Mouse (Mus musculus): ENCODE results near the gene Hsf5. TPM values are rescaled to one million over a fixed set of nuclear protein-coding genes. Genes with fewer than 3 reads are reported as not detected.
A peak's percentile ranks its signal among the peaks of the same experiment; 100 is the strongest.

The Hsf5 gene
- polyA plus RNA-seq, 1 experiment from 2014 or later: 0.49 TPM

DNA sequence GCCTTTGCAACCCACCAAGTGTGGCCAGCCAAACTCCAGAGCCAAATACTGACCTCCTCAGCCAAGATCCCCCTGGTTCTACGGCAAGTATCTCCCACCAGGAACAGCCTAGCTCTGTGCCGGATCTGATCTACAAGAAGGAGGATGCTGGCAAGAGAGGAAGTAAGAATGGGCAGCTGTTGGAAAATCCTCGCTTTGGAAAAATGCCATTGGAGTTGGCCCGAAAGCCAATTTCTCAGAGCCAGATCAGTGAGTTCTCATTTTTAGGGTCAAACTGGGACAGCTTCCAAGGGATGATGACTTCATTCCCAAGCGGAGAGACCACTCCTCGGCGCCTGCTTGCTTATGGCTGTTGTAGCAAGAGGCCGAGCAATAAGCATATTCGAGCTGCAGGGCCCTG is 5.4 kb upstream of the Hsf5 start:
- no peaks in the 10 kb centered on the region for H3K4me1 ChIP-seq
- no peak overlapping the region for H3K4me3 ChIP-seq (replicated peaks)
- H3K4me2 ChIP-seq: no peak overlapping the region
- H3K9me3 ChIP-seq (replicated peaks): no peaks in the 10 kb centered on the region
- H3K27ac ChIP-seq (replicated peaks): no peak overlapping the region
- no peak for ATAC-seq (ENCODE audit: low FRiP score)
- no peak overlapping the region for H3K9ac ChIP-seq (replicated peaks)
- peaks cover 92% of the 10 kb centered on the region for H3K36me3 ChIP-seq
- no peaks in the 10 kb centered on the region for H3K27me3 ChIP-seq (replicated peaks)
- WGBS: 92% methylated on average over 9 of the region's 9 CpGs

DNA sequence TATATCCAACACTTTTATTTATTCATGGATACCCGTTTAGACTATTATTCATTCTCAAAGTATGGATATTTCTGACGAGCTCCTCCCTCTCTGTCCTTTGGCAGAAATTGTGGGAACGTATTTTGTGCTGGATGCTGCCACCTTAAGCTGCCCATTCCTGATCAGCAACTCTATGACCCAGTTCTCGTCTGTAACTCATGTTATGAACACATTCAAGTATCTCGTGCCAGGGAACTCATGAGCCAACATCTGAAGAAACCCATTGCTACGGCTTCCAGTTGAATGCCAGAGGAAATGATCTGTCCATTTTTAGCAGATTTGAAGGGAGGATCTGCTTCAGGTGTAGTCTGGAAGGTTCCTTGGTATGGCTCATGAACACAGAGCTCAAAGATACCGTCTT is 3.0 kb upstream of the Hsf5 start:
- Histone ChIP-seq H3K9me3 (replicated peaks) (no peaks in the 10 kb centered on the region), H3K36me3 (peaks cover 92% of the 10 kb centered on the region), H3K27ac (replicated peaks) (no peak overlapping the region), H3K4me3 (replicated peaks) (no peak overlapping the region), H3K9ac (replicated peaks) (no peak overlapping the region), H3K27me3 (replicated peaks) (no peaks in the 10 kb centered on the region), H3K4me1 (no peaks in the 10 kb centered on the region), H3K4me2 (no peak overlapping the region)
- WGBS: 92% methylated on average over 7 of the region's 7 CpGs
- no peak for ATAC-seq (ENCODE audit: low FRiP score)

DNA sequence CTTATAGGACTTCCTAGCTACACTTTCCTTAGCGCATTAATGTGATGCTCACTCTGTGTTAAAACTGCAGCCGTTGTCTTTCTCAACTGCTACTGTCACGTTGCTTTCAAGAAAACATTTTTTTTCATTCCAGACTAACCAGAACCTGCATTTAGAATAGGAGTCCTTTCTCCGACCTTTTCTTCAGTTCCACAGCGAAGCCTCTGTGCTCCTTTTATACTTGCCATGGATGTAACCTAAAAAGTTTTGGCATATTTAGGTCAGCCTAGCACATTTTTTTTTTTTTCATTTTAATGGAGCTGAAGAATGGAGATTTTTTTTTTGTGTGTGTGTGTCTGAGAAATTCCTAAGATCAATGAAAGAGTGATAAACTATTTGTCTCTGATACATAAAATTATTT is 1.4 kb upstream of the Hsf5 start:
- Histone ChIP-seq H3K9ac (replicated peaks) (no peak overlapping the region), H3K27ac (replicated peaks) (no peak overlapping the region), H3K4me1 (no peaks in the 10 kb centered on the region), H3K36me3 (peaks cover 81% of the 10 kb centered on the region), H3K9me3 (replicated peaks) (no peaks in the 10 kb centered on the region), H3K27me3 (replicated peaks) (no peaks in the 10 kb centered on the region), H3K4me2 (no peak overlapping the region), H3K4me3 (replicated peaks) (no peak overlapping the region)
- WGBS: 93% methylated on average over 5 of the region's 5 CpGs
- ATAC-seq (ENCODE audit: low FRiP score): no peak

DNA sequence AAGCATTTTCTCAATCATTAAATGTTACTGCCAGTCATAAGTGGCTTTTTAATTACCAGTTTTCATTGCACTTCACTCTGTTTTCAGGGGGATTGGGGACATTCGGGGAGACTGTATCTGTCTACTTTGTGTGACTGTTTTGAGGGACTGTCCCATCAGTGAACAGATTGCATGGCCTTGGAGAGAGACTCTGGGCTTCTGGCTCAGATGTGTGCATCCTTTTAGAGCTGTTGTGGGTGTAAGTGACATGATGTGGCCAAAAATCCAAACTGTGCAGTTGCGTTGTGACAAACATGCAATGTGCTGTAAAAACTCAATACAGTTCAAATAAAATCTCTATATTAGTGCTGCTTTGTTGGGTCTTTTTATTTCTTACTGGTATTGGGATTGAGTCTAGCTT is 1.0 kb upstream of the Hsf5 start:
- no peak for ATAC-seq (ENCODE audit: low FRiP score)
- H3K4me3 ChIP-seq (replicated peaks): no peak overlapping the region
- H3K9me3 ChIP-seq (replicated peaks): no peaks in the 10 kb centered on the region
- no peaks in the 10 kb centered on the region for H3K27me3 ChIP-seq (replicated peaks)
- WGBS: 96% methylated on average over 2 of the region's 2 CpGs
- no peak overlapping the region for H3K4me2 ChIP-seq
- peaks cover 79% of the 10 kb centered on the region for H3K36me3 ChIP-seq
- H3K9ac ChIP-seq (replicated peaks): no peak overlapping the region
- H3K4me1 ChIP-seq: no peaks in the 10 kb centered on the region
- no peak overlapping the region for H3K27ac ChIP-seq (replicated peaks)

DNA sequence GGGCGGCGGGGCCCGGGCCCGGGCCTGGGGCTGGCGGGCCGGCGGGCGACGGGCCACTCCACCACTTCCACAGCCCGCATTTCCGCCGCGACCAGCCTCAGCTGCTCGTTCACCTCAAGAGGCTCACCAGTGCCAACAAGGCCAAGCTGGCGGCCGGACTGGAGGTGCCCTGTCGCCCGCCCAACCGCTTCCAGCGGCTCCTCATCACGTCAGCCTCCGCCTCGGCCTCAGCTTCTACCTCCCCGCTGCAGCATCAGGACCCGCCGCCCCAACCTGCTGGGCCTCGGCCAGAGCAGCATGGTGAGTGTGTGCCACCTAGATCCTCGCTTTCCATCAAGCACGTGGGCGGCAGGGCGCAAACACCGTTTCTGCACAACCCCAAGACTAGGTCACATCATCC is 642 bp downstream of the Hsf5 start:
- Histone ChIP-seq H3K27ac (replicated peaks) (no peak overlapping the region), H3K4me1 (no peaks in the 10 kb centered on the region), H3K4me2 (no peak overlapping the region), H3K9me3 (replicated peaks) (no peaks in the 10 kb centered on the region), H3K4me3 (replicated peaks) (no peak overlapping the region), H3K36me3 (peaks cover 64% of the 10 kb centered on the region), H3K9ac (replicated peaks) (no peak overlapping the region), H3K27me3 (replicated peaks) (no peaks in the 10 kb centered on the region)
- ATAC-seq (ENCODE audit: low FRiP score): no peak
- 94% methylated on average over 32 of the region's 32 CpGs for WGBS

DNA sequence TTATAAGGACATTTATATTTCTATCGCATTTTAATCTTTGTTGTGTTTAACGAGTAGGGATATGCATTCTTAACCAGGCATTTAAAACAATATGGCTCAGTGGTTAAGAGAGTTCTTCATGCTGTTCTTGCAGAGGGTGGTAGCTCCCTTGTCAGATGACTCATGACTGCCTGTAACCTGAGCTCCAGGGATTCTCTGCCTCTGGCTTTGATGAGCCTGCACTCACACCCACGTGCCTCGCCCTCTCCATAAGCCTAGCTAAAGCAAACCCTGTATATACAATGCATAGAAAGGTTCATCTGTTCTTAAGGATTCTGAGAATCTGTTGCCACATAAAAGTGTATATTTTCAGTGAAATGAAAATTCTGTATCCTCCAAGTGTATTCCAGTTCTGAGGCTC is 6.2 kb downstream of the Hsf5 start:
- Histone ChIP-seq H3K4me3 (replicated peaks) (no peak overlapping the region), H3K9me3 (replicated peaks) (no peaks in the 10 kb centered on the region), H3K36me3 (peaks cover 40% of the 10 kb centered on the region), H3K9ac (replicated peaks) (no peak overlapping the region), H3K27ac (replicated peaks) (no peak overlapping the region), H3K4me1 (no peaks in the 10 kb centered on the region), H3K4me2 (no peak overlapping the region), H3K27me3 (replicated peaks) (no peaks in the 10 kb centered on the region)
- 80% methylated on average over 4 of the region's 4 CpGs for WGBS
- ATAC-seq (ENCODE audit: low FRiP score): no peak

DNA sequence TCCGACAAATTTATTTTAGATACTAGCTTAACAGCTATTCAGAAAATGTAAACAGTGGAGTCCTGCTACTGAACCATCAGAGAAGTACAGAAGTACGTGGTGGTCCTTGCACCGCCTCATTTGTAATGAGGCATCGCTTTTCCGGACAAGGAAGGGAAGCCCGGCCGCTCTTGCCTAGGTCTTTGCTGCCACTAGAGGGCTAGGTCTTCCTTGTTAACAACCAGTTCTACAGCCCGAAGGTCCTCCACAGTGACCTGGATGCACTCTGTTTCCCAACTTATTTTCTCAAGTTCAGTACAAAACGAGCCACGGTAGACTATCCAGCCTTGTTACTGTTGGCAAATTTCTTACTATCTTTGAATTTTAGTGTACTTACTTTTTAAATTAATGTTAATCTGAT is 12.9 kb downstream of the Hsf5 start:
- Histone ChIP-seq H3K4me1 (no peaks in the 10 kb centered on the region), H3K4me2 (no peak overlapping the region), H3K27ac (replicated peaks) (no peak overlapping the region), H3K4me3 (replicated peaks) (no peak overlapping the region), H3K36me3 (peaks cover 11% of the 10 kb centered on the region), H3K9ac (replicated peaks) (no peak overlapping the region), H3K27me3 (replicated peaks) (no peaks in the 10 kb centered on the region), H3K9me3 (replicated peaks) (no peaks in the 10 kb centered on the region)
- ATAC-seq (ENCODE audit: low FRiP score): no peak
- 29% methylated on average over 10 of the region's 10 CpGs for WGBS

DNA sequence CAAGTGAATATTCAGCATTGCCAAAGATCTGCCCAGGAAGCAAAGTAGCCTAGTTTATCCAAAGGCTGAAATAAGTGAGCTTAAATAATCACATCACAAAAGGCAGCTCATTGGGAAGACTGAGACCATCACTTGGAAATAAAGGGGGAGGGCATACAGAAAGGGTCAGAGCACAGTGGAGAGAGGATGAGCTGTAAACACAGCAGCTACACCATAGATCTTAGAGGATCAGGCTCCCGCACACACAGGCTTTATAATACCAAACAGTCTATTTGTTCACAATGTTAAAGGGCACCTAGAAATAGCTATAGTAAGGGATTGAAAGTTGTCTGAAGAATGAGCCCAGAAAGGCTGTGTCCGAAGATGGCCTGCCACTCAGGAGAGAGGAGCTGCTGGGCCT is 21.8 kb downstream of the Hsf5 start:
- Histone ChIP-seq H3K9me3 (replicated peaks) (no peaks in the 10 kb centered on the region), H3K27me3 (replicated peaks) (no peaks in the 10 kb centered on the region), H3K4me1 (peaks cover 10% of the 10 kb centered on the region), H3K27ac (replicated peaks) (no peak overlapping the region), H3K4me2 (peak overlapping the region; percentile 71), H3K9ac (replicated peaks) (peak overlapping the region; percentile 48), H3K4me3 (replicated peaks) (peak overlapping the region; percentile 40), H3K36me3 (0 out of 2 replicates have a peak, but pooled peaks cover 2% of the 10 kb centered on the region)
- peak; percentile 38; the same call in 1 of the 2 replicates for ATAC-seq (ENCODE audit: low FRiP score)
- 11% methylated on average over 2 of the region's 2 CpGs for WGBS

DNA sequence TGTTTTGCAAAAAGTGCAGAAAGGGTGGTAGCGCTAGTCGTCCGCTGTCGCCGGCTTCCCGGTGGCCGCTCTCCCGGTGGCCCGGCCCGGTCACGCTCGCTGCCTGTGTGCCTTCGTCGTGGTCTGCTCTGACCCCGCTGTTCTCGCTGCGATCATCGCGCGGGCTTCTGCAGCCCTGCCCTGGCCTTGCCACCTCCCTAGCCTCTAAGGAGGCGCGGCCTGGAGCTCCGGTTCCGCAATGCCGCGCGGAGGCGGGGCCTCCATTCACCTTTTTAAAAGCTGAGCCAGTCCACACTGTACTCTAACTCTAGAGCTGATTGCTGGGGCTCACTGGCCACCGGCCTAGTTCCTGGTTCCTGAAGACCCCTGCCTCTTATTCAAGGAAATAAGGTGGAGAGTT is 22.2 kb downstream of the Hsf5 start:
- peak; percentile 59; the same call in 1 of the 2 replicates for ATAC-seq (ENCODE audit: low FRiP score)
- Histone ChIP-seq H3K36me3 (0 out of 2 replicates have a peak, but pooled peaks cover 2% of the 10 kb centered on the region), H3K9me3 (replicated peaks) (no peaks in the 10 kb centered on the region), H3K9ac (replicated peaks) (peak overlapping the region; percentile 48), H3K4me3 (replicated peaks) (peak overlapping the region; percentile 40), H3K27ac (replicated peaks) (no peak overlapping the region), H3K4me1 (peaks cover 10% of the 10 kb centered on the region), H3K4me2 (peak overlapping the region; percentile 71), H3K27me3 (replicated peaks) (no peaks in the 10 kb centered on the region)
- WGBS: 2% methylated on average over 29 of the region's 29 CpGs

DNA sequence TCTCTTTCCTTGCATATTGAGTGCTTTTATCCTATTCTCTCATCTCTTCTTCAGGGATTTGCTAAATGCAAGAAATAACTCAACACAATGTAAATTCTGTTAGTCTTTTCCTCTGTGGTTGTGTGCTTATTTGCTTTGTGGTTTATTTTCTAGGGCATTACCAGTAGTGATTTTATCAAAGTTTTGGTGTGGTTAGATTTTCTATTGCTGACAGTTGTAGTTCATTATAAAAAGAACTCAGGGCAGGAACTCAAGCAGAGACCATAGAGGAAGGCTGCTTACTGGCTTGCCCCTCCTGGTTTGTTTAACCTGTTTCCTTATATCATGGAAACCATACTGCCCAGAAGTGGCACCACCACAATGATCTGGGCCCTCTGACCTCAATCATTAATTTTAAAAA is 25.9 kb downstream of the Hsf5 start:
- Histone ChIP-seq H3K4me3 (replicated peaks) (no peak overlapping the region), H3K4me2 (no peak overlapping the region), H3K27me3 (replicated peaks) (no peaks in the 10 kb centered on the region), H3K27ac (replicated peaks) (no peak overlapping the region), H3K4me1 (peaks cover 10% of the 10 kb centered on the region), H3K9ac (replicated peaks) (no peak overlapping the region), H3K9me3 (replicated peaks) (no peaks in the 10 kb centered on the region), H3K36me3 (no peaks in the 10 kb centered on the region)
- no peak for ATAC-seq (ENCODE audit: low FRiP score)

DNA sequence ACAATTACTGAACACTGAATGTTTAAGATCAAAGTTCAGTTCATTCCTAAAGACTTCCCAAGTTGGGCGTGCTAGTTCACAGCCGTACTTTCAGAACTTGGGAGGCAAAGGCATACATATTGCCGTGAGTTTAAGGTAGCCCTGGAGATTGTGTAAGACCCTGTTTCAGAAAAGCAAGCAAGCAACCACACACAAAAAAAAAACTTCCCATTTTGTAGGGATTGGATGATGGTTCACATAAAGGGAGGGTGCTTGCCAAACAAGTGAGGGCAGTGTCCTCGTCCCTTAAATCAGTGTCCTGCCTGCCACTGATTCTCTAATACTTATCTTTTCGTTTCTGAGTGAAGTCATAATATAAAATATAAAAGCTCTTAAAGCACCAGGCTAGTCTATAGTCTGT is 37.7 kb downstream of the Hsf5 start:
- 86% methylated on average over 5 of the region's 5 CpGs for WGBS
- no peak for ATAC-seq (ENCODE audit: low FRiP score)
- no peak overlapping the region for H3K4me2 ChIP-seq
- H3K27ac ChIP-seq (replicated peaks): no peak overlapping the region
- H3K9me3 ChIP-seq (replicated peaks): no peaks in the 10 kb centered on the region
- H3K9ac ChIP-seq (replicated peaks): no peak overlapping the region
- H3K4me3 ChIP-seq (replicated peaks): no peak overlapping the region
- H3K27me3 ChIP-seq (replicated peaks): 0 out of 2 replicates have a peak, but pooled peaks cover 3% of the 10 kb centered on the region
- H3K36me3 ChIP-seq: no peaks in the 10 kb centered on the region
- no peaks in the 10 kb centered on the region for H3K4me1 ChIP-seq

DNA sequence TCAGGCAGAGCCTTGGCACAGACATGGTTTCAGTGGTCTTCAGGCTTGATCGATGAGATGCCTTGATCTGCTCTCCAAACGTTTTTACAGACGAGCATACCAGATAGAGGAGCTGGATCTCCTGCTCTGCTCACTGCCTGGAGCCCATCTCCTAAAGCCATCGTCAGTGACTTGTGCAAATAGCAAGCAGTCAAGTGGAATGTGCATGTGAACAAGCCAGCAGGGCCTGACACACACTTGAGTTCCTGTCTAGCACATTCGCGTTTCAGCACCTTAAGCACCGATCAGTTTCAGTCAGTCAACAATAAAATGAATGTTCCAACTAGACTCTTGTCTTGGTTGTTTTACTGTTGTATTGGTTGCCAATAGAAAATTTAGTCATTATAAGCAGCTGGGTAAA is 42.3 kb downstream of the Hsf5 start:
- peaks cover 12% of the 10 kb centered on the region for H3K4me1 ChIP-seq
- no peak overlapping the region for H3K27ac ChIP-seq (replicated peaks)
- peaks cover 18% of the 10 kb centered on the region; the same call in 1 of the 2 replicates for H3K27me3 ChIP-seq (replicated peaks)
- no peak overlapping the region for H3K4me3 ChIP-seq (replicated peaks)
- no peak overlapping the region for H3K9ac ChIP-seq (replicated peaks)
- H3K36me3 ChIP-seq: no peaks in the 10 kb centered on the region
- WGBS: 77% methylated on average over 7 of the region's 7 CpGs
- H3K9me3 ChIP-seq (replicated peaks): no peaks in the 10 kb centered on the region
- no peak for ATAC-seq (ENCODE audit: low FRiP score)
- no peak overlapping the region for H3K4me2 ChIP-seq

DNA sequence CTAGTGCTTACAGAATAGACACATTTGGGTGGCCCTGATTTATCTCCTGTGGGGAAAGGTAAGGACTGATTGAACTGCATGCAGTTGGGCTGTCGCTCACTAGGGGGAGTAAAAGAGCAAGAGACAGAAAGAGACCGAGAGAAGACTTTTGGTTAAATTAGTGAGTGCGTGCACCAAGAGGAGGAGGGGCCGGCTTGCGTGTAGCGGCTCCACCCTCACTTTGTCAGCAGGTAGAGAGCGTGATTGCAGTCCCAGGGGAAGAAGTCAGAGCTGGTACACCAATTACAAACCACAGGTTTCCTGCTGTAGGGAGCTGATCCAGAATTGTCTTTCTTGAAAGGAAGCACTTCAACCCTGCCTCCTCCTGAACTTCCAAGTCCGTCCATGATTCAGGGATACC is 45.4 kb downstream of the Hsf5 start, which contains the start of gene Rnf43:
TSS of gene Rnf43 (plus strand) at position 316 of the 400 bp plus-strand sequence.
- Histone ChIP-seq H3K9me3 (replicated peaks) (no peaks in the 10 kb centered on the region), H3K27ac (replicated peaks) (no peak within 1 kb of the TSS), H3K4me3 (replicated peaks) (peak within 1 kb of the TSS; percentile 42), H3K27me3 (replicated peaks) (peaks cover 22% of the 10 kb centered on the region; the same call in 1 of the 2 replicates), H3K9ac (replicated peaks) (peak within 1 kb of the TSS; percentile 0; the same call in 1 of the 2 replicates), H3K4me1 (peaks cover 12% of the 10 kb centered on the region), H3K4me2 (peak within 1 kb of the TSS; percentile 72), H3K36me3 (no peaks in the 10 kb centered on the region)
- 0% methylated on average over 8 of the region's 8 CpGs for WGBS
- 0 out of 2 replicates have a peak, but pooled peaks have one; percentile 45 for ATAC-seq (ENCODE audit: low FRiP score)
